Mouse (Mus musculus): Measurements from ENCODE around the gene Hunk. TPM values are rescaled to one million over a fixed set of nuclear protein-coding genes. Genes with fewer than 3 reads are reported as not detected.

The Hunk gene
- polyA plus RNA-seq, 1 experiment, result 0.37 TPM

DNA sequence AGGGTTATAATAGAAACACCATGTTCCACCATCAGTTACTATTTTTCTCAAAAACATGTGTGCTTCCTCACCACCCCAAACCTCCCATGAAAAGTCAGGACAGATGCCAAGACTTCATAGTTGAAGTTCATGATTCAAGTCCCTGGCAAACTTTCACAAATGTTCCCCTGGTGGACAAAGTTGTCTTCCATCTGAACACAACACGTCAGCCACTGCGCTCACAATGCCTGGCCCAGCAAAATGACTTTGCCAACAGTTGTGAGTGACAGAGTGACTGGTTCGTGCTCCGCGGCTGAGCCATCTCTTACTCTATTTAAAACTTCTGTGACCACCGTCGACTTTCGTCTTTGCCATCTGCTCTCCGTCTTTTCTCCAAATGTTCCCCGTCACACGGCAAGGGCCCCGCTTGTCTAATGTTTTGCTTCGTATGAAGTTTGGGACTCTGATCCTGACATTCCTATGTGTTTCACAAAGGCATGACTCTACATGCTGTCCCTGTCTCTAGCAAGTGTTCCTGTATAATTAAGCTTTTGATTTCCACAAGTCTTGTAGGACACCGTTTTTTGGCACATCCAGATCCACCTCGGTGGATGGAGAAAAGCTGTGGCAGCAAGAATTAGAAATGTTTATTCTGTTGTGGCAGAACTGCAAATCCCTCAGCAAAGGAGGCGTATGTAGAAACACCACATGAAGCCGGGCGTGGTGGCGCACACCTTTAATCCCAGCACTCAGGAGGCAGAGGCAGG lies 125.9 kb downstream of the Hunk start:
- no peaks in the 10 kb centered on the region for H3K27me3 ChIP-seq (ENCODE audit: control insufficient read depth, insufficient read depth, insufficient read length)
- no peak overlapping the region for H3K4me3 ChIP-seq
- H3K4me2 ChIP-seq (ENCODE audit: low read depth), result no peak overlapping the region
- H3K79me2 ChIP-seq (ENCODE audit: control insufficient read depth, insufficient read depth), result no peaks in the 10 kb centered on the region
- TF ChIP-seq POLR2A (IDR thresholded peaks at IDR 0.05; ENCODE audit: insufficient read length, low read depth), result no peak
- no peak for TF ChIP-seq E2F4 (IDR thresholded peaks at IDR 0.05; ENCODE audit: insufficient read depth)
- no peak for TF ChIP-seq MYOG (IDR thresholded peaks at IDR 0.05; ENCODE audit: control insufficient read depth in 1 of 3, insufficient read depth in 1 of 3, insufficient read length in 2 of 3, low read depth in 2 of 3)
- no peak for TF ChIP-seq POLR2AphosphoS2 (IDR thresholded peaks at IDR 0.05; ENCODE audit: insufficient read length, low read depth)
- TF ChIP-seq MAX (IDR thresholded peaks at IDR 0.05; ENCODE audit: low read depth), result no peak
- TF ChIP-seq TCF3 (IDR thresholded peaks at IDR 0.05; ENCODE audit: insufficient read length, low read depth), result no peak
- TF ChIP-seq TCF12 (IDR thresholded peaks at IDR 0.05; ENCODE audit: insufficient read depth, poor library complexity, severe bottlenecking), result no peak
- TF ChIP-seq REST (IDR thresholded peaks at IDR 0.05; ENCODE audit: insufficient read depth, insufficient read length), result no peak
- no peak for TF ChIP-seq MYOD1 (IDR thresholded peaks at IDR 0.05; ENCODE audit: control insufficient read depth in 1 of 3, insufficient read length in 2 of 3, low read depth in 2 of 3)
- TF ChIP-seq USF1 (IDR thresholded peaks at IDR 0.05; ENCODE audit: low read depth), result no peak
- TF ChIP-seq SRF (IDR thresholded peaks at IDR 0.05; ENCODE audit: control insufficient read depth, insufficient read length, low read depth), result no peak
- TF ChIP-seq CEBPB (IDR thresholded peaks at IDR 0.05; ENCODE audit: insufficient read depth, poor library complexity, severe bottlenecking), result no peak
- H3K36me3 ChIP-seq (ENCODE audit: control insufficient read depth, insufficient read depth), result no peaks in the 10 kb centered on the region
- H3ac ChIP-seq (ENCODE audit: control insufficient read depth, insufficient read length), result no peak overlapping the region

DNA sequence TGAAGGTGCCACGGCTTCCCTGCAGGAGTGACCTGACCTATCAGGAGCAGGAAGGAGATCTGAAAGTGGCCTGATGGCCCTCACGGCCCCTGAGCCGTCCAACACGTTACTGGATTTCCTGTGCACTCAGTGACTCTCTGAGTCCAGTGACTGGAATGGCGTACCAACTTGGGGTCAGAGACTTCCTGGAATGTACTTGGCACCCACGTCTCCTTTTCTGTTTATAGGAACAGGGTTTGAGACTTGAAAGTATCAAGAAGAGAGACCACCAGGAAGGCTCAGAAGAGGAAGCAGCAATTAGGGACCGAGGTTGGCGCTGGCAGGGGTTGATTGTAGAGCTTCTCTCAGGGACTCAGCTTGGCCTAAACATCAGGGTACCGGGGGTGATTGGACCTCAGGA lies 131.2 kb downstream of the Hunk start:
- no peaks in the 10 kb centered on the region for H3K36me3 ChIP-seq (ENCODE audit: control insufficient read depth, insufficient read depth)
- H3K4me3 ChIP-seq, result no peak overlapping the region
- no peak overlapping the region for H3ac ChIP-seq (ENCODE audit: control insufficient read depth, insufficient read length)
- H3K4me2 ChIP-seq (ENCODE audit: low read depth), result no peak overlapping the region
- TF ChIP-seq TCF3 (IDR thresholded peaks at IDR 0.05; ENCODE audit: insufficient read length, low read depth) (no peak), MAX (IDR thresholded peaks at IDR 0.05; ENCODE audit: low read depth) (no peak), E2F4 (IDR thresholded peaks at IDR 0.05; ENCODE audit: insufficient read depth) (no peak), REST (IDR thresholded peaks at IDR 0.05; ENCODE audit: insufficient read depth, insufficient read length) (no peak), CEBPB (IDR thresholded peaks at IDR 0.05; ENCODE audit: insufficient read depth, poor library complexity, severe bottlenecking) (no peak), TCF12 (IDR thresholded peaks at IDR 0.05; ENCODE audit: insufficient read depth, poor library complexity, severe bottlenecking) (no peak), MYOG (IDR thresholded peaks at IDR 0.05; ENCODE audit: control insufficient read depth in 1 of 3, insufficient read depth in 1 of 3, insufficient read length in 2 of 3, low read depth in 2 of 3) (no peak), USF1 (IDR thresholded peaks at IDR 0.05; ENCODE audit: low read depth) (no peak), POLR2A (IDR thresholded peaks at IDR 0.05; ENCODE audit: insufficient read length, low read depth) (no peak), POLR2AphosphoS2 (IDR thresholded peaks at IDR 0.05; ENCODE audit: insufficient read length, low read depth) (no peak), MYOD1 (IDR thresholded peaks at IDR 0.05; ENCODE audit: control insufficient read depth in 1 of 3, insufficient read length in 2 of 3, low read depth in 2 of 3) (no peak), SRF (IDR thresholded peaks at IDR 0.05; ENCODE audit: control insufficient read depth, insufficient read length, low read depth) (no peak)
- peaks cover 6% of the 10 kb centered on the region for H3K27me3 ChIP-seq (ENCODE audit: control insufficient read depth, insufficient read depth, insufficient read length)
- no peaks in the 10 kb centered on the region for H3K79me2 ChIP-seq (ENCODE audit: control insufficient read depth, insufficient read depth)

DNA sequence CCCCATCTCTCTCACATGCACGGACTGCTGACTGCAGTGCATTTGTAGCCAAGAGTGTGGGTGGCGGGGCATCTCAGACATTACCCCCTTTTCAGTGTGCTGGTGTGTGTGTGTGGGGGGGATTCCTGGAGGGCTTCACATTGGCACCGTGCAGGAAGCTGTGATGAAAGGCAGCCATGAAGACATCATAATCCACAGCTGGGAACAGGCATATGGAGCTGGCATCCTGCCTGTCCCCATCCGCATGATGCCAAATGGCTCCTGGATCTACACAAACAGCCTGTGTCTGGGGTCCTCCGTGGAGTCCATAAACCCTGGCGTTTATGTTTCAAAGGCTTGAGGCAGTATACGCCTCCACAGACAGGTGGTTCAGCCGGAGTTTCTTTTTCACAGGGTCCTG lies 132.4 kb downstream of the Hunk start:
- TF ChIP-seq POLR2AphosphoS2 (IDR thresholded peaks at IDR 0.05; ENCODE audit: insufficient read length, low read depth) (no peak), MYOG (IDR thresholded peaks at IDR 0.05; ENCODE audit: control insufficient read depth in 1 of 3, insufficient read depth in 1 of 3, insufficient read length in 2 of 3, low read depth in 2 of 3) (no peak), MYOD1 (IDR thresholded peaks at IDR 0.05; ENCODE audit: control insufficient read depth in 1 of 3, insufficient read length in 2 of 3, low read depth in 2 of 3) (no peak), POLR2A (IDR thresholded peaks at IDR 0.05; ENCODE audit: insufficient read length, low read depth) (no peak), MAX (IDR thresholded peaks at IDR 0.05; ENCODE audit: low read depth) (no peak), REST (IDR thresholded peaks at IDR 0.05; ENCODE audit: insufficient read depth, insufficient read length) (no peak), USF1 (IDR thresholded peaks at IDR 0.05; ENCODE audit: low read depth) (no peak), CEBPB (IDR thresholded peaks at IDR 0.05; ENCODE audit: insufficient read depth, poor library complexity, severe bottlenecking) (no peak), SRF (IDR thresholded peaks at IDR 0.05; ENCODE audit: control insufficient read depth, insufficient read length, low read depth) (no peak), TCF3 (IDR thresholded peaks at IDR 0.05; ENCODE audit: insufficient read length, low read depth) (no peak), E2F4 (IDR thresholded peaks at IDR 0.05; ENCODE audit: insufficient read depth) (no peak), TCF12 (IDR thresholded peaks at IDR 0.05; ENCODE audit: insufficient read depth, poor library complexity, severe bottlenecking) (no peak)
- Histone ChIP-seq H3K4me3 (no peak overlapping the region), H3K79me2 (ENCODE audit: control insufficient read depth, insufficient read depth) (no peaks in the 10 kb centered on the region), H3K36me3 (ENCODE audit: control insufficient read depth, insufficient read depth) (no peaks in the 10 kb centered on the region), H3ac (ENCODE audit: control insufficient read depth, insufficient read length) (no peak overlapping the region), H3K4me2 (ENCODE audit: low read depth) (no peak overlapping the region), H3K27me3 (ENCODE audit: control insufficient read depth, insufficient read depth, insufficient read length) (peaks cover 6% of the 10 kb centered on the region)

DNA sequence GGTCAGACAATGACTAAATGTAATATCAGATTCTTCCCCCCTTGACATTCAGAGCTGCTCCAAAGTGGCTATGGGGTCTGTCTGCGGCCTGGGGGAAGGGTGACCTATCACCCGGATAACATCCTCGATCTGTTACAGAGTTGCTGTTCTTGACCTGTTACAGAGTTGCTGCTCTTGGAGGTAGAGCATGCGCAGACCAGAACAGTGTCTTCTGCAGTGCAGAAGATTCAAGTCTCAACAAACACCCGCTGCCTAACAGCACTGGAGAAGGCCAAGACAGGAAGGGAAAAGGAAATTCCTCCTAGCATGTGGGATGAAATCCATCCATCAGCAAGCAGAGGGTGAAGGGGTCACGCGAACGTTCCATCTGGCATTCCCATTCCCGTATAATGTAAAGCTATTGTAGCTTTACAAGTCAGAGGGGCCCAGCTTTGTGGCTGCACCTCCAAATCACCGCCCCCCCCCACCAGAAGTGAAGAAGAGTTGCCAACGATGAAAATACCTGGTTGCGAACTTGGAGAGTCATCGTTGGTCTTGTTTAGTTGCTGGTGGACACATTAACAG lies 133.0 kb downstream of the Hunk start:
- TF ChIP-seq TCF3 (IDR thresholded peaks at IDR 0.05; ENCODE audit: insufficient read length, low read depth), result no peak
- TF ChIP-seq SRF (IDR thresholded peaks at IDR 0.05; ENCODE audit: control insufficient read depth, insufficient read length, low read depth), result no peak
- TF ChIP-seq USF1 (IDR thresholded peaks at IDR 0.05; ENCODE audit: low read depth), result no peak
- Histone ChIP-seq H3K36me3 (ENCODE audit: control insufficient read depth, insufficient read depth) (no peaks in the 10 kb centered on the region), H3K79me2 (ENCODE audit: control insufficient read depth, insufficient read depth) (no peaks in the 10 kb centered on the region), H3K4me3 (no peak overlapping the region), H3K4me2 (ENCODE audit: low read depth) (no peak overlapping the region), H3K27me3 (ENCODE audit: control insufficient read depth, insufficient read depth, insufficient read length) (peaks cover 6% of the 10 kb centered on the region), H3ac (ENCODE audit: control insufficient read depth, insufficient read length) (no peak overlapping the region)
